Mouse (Mus musculus): Measurements from ENCODE around the gene Trp53i11. TPM values are rescaled to one million over a fixed set of nuclear protein-coding genes. Genes with fewer than 3 reads are reported as not detected.

The Trp53i11 gene
- polyA plus RNA-seq, 1 experiment from 2014 or later: 5.8 TPM

Other genes starting within 250 kb of the Trp53i11 start
- 1.2 and 1.7 TPM in 2 replicates for gene Prdm11, start 141.4 kb upstream of the Trp53i11 start, polyA plus RNA-seq (2015; fragmentation: Nextera tagmentation; extraction: Ambion mirVana)
- 2.0 and 2.2 TPM in 2 replicates for gene Tspan18, start 147.0 kb downstream of the Trp53i11 start, polyA plus RNA-seq (2015; fragmentation: Nextera tagmentation; extraction: Ambion mirVana)